Mouse (Mus musculus) ES-Bruce4 (cell line): ENCODE data around the gene Cadps. TPM values are rescaled to one million over a fixed set of nuclear protein-coding genes. Genes with fewer than 3 reads are reported as not detected.

Source experiments
- H3K27ac ChIP-seq: 2 replicates; pipeline ENCODE4 v1.5.1; 2012; ENCODE audit warnings: low read length, inconsistent platforms; ENCODE audit not compliant: insufficient read depth
- H3K27me3 ChIP-seq: 2 replicates; pipeline ENCODE4 v1.6.1; 2012; ENCODE audit warnings: mild to moderate bottlenecking, low read length, inconsistent platforms; ENCODE audit not compliant: control insufficient read depth, poor library complexity, insufficient read depth, severe bottlenecking
- H3K36me3 ChIP-seq: 2 replicates; pipeline ENCODE4 v1.6.1; 2012; ENCODE audit warnings: inconsistent platforms, mild to moderate bottlenecking, low read length, moderate library complexity; ENCODE audit not compliant: control insufficient read depth, poor library complexity, insufficient read depth, severe bottlenecking
- H3K4me1 ChIP-seq: one replicate; pipeline ENCODE4 v1.8.1; 2011; ENCODE audit warnings: low read length; ENCODE audit not compliant: control insufficient read depth, insufficient read depth
- H3K4me3 ChIP-seq: 2 replicates; pipeline ENCODE4 v1.5.1; 2011; ENCODE audit warnings: low read depth, mild to moderate bottlenecking, low read length
- H3K9ac ChIP-seq: 2 replicates; pipeline ENCODE4 v1.6.1; 2012; ENCODE audit warnings: low read depth, mild to moderate bottlenecking, inconsistent platforms; ENCODE audit not compliant: poor library complexity, severe bottlenecking
- H3K9me3 ChIP-seq: replicated peaks from 2 replicates; pipeline ENCODE4 v1.6.1; 2012; ENCODE audit warnings: mild to moderate bottlenecking, low read length, inconsistent platforms; ENCODE audit not compliant: control insufficient read depth, poor library complexity, insufficient read depth, severe bottlenecking
- CTCF ChIP-seq: IDR thresholded peaks from one replicate; pipeline ENCODE4 v1.8.1; 2011; ENCODE audit warnings: low read depth, low read length
- EP300 ChIP-seq: IDR thresholded peaks from 2 replicates; pipeline ENCODE4 v1.6.1; 2011; ENCODE audit warnings: low read depth, low read length; ENCODE audit not compliant: insufficient read depth
- POLR2A ChIP-seq: IDR thresholded peaks from one replicate; pipeline ENCODE4 v1.8.1; 2011; ENCODE audit warnings: low read length; ENCODE audit not compliant: insufficient read depth
- polyA plus RNA-seq: library from polyadenylated mRNA; stranded (reverse); fragments of >200 nt; gene quantifications from 2 replicates; pipeline ENCODE4 v1.2.4, GENCODE M21; 2011; ENCODE audit warnings: low read depth; ENCODE audit not compliant: missing spikeins, insufficient read depth, insufficient read length

Gene Cadps
- polyA plus RNA-seq, 1 experiment, result 1.3 TPM

GRCm38 (mm10) chr14:12838323-12838722 lies 15.4 kb upstream of the Cadps start:
- TF ChIP-seq CTCF (no peak), POLR2A (no peak), EP300 (no peak)
- H3K4me1 ChIP-seq, result peaks cover 1% of the 10 kb centered on the region
- H3K27me3 ChIP-seq, result no peaks in the 10 kb centered on the region
- no peak overlapping the region for H3K9ac ChIP-seq
- no peaks in the 10 kb centered on the region for H3K9me3 ChIP-seq
- H3K4me3 ChIP-seq, result no peak overlapping the region
- H3K27ac ChIP-seq, result no peak overlapping the region
- no peaks in the 10 kb centered on the region for H3K36me3 ChIP-seq

DNA sequence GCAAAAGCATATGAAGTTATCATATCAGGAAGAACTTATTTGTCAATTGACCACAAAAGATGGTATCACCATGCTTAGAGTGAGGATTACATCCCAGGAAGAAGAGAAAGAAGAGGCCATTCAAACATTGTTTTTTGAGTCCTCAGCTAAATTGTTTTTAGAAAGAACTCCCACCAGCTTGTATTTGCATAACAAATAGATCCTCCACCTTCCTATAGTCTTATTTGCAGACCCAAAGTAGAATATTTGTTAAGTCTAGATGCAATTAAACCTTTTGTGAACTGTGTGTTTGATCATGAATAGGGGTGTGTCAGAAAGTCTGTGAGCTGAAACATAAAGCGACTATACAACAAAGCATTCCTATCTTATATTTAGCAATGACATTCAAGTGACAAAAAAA lies 15.0 kb upstream of the Cadps start:
- Histone ChIP-seq H3K4me3 (no peak overlapping the region), H3K27ac (no peak overlapping the region), H3K27me3 (no peaks in the 10 kb centered on the region), H3K4me1 (peaks cover 1% of the 10 kb centered on the region), H3K9me3 (no peaks in the 10 kb centered on the region), H3K9ac (no peak overlapping the region), H3K36me3 (no peaks in the 10 kb centered on the region)
- no peak for TF ChIP-seq EP300
- no peak for TF ChIP-seq CTCF
- TF ChIP-seq POLR2A, result no peak

DNA sequence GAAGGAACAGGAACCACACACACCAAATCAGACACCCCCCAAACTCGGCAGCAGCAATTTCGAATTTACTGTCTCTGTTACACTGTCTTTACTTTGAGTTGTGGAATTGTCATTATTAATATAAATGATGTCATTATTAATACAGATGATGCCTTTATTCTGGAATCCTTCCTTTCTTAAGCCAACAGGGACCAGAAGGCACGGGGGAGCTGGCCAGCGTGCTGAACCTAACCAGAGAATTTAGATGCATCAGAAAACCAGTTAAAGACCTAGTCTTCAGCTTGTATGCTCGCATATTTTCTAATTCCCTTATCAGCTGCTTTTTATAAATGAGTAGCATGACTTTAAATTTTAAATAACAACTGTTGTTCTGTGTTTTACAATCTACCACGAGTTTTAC lies 902 bp upstream of the Cadps start:
- no peak for TF ChIP-seq CTCF
- no peak for TF ChIP-seq POLR2A
- no peak for TF ChIP-seq EP300
- H3K4me3 ChIP-seq, result no peak overlapping the region
- H3K9me3 ChIP-seq, result peaks cover 15% of the 10 kb centered on the region
- no peak overlapping the region for H3K27ac ChIP-seq
- no peak overlapping the region for H3K9ac ChIP-seq
- peaks cover 3% of the 10 kb centered on the region for H3K27me3 ChIP-seq
- H3K4me1 ChIP-seq, result peaks cover 5% of the 10 kb centered on the region
- H3K36me3 ChIP-seq, result no peaks in the 10 kb centered on the region

DNA sequence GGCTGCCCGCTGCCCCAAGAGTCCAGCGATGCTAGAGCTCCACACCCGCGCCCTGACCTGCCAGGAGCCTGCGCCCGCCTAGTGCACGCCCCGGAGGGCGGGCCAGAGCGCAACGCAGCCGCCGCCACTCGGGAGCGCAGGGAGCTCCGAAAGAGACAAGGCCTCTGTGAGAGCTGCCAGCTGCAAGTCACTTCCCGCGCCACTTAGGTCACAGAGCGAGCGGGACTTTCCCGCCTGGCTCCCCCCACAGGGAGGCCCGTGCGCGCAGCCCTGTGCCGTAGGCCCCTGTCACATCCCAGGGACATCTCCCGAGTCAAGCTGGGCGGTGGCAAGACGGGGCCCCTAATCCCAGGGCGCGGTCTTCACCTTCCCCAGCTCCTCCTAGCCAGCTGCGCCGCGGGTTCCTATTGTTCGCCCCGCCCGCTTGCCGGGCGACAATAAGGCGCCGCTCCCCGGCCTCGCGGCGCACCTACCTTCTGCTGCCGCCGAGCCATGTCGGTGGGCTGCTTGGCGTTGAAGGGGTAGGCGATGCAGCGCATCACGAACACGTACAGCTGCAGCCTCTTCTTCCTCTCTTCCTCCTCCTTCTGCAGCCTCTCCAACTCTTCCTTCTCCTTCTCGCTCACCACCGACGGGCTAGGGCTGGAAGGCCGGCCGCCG lies 918 bp downstream of the Cadps start:
- Histone ChIP-seq H3K27ac (no peak overlapping the region), H3K4me3 (peak overlapping the region; percentile 76), H3K9me3 (peaks cover 15% of the 10 kb centered on the region), H3K4me1 (peaks cover 5% of the 10 kb centered on the region), H3K9ac (peak overlapping the region; percentile 69), H3K27me3 (peaks cover 3% of the 10 kb centered on the region), H3K36me3 (no peaks in the 10 kb centered on the region)
- TF ChIP-seq POLR2A, result no peak

- H3K27ac ChIP-seq, result no peak overlapping the region
- H3K36me3 ChIP-seq, result no peaks in the 10 kb centered on the region
- H3K4me3 ChIP-seq, result peak overlapping the region; percentile 76
- peak overlapping the region; percentile 46 for H3K9ac ChIP-seq
- H3K9me3 ChIP-seq, result peaks cover 10% of the 10 kb centered on the region
- H3K4me1 ChIP-seq, result peaks cover 5% of the 10 kb centered on the region
- peaks cover 3% of the 10 kb centered on the region for H3K27me3 ChIP-seq
- TF ChIP-seq CTCF, result no peak
- no peak for TF ChIP-seq POLR2A
- no peak for TF ChIP-seq EP300
These were observed 1.6 kb downstream of the Cadps start for GRCm38 (mm10) chr14:12821156-12821813.

DNA sequence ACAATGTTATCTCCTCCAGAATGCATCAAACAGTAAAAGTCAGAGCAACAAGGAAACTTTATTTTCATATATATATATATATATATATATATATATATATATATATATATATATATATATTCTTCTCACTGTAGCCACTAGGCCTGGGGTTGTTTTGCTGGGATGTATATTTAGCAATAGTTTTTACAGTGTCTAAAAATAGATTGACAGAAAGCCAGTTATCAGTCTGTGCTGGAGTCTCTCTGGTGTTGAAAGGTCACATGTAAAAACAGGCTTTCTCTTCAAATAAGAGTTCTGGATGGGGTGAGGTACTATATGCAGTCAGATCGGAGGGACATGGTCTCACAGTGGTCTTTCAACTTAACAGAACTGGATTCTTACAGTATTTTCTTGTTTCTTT lies 2.7 kb downstream of the Cadps start:
- Histone ChIP-seq H3K4me3 (no peak overlapping the region), H3K4me1 (peaks cover 5% of the 10 kb centered on the region), H3K9me3 (no peaks in the 10 kb centered on the region; the same call in 1 of the 2 replicates), H3K27ac (no peak overlapping the region), H3K27me3 (peaks cover 3% of the 10 kb centered on the region), H3K36me3 (no peaks in the 10 kb centered on the region), H3K9ac (no peak overlapping the region)
- TF ChIP-seq EP300 (no peak), POLR2A (no peak), CTCF (no peak)
